Mouse (Mus musculus): ENCODE results near the gene Hcn3. TPM values are rescaled to one million over a fixed set of nuclear protein-coding genes. Genes with fewer than 3 reads are reported as not detected.

Hcn3 gene
- polyA plus RNA-seq, 1 experiment, result 14.5 TPM

- Histone ChIP-seq H3K4me1 (ENCODE audit: control insufficient read depth, insufficient read depth, low read length) (no peaks in the 10 kb centered on the region; the same call in 1 of the 2 replicates), H3K4me3 (ENCODE audit: insufficient read depth, low read length) (peak overlapping the region; percentile 59; the same call in 1 of the 2 replicates), H3K27ac (ENCODE audit: insufficient read depth, low read length) (no peak overlapping the region)
- TF ChIP-seq CTCF (IDR thresholded peaks at IDR 0.05; ENCODE audit: extremely low read depth, insufficient read depth, low read length) (no peak), POLR2A (IDR thresholded peaks at IDR 0.05; ENCODE audit: extremely low read depth, insufficient read depth, low read length) (no peak)
Measured at GRCm38 (mm10) chr3:89182531-89183057, 22.6 kb upstream of the Hcn3 start.

- H3K4me1 ChIP-seq (ENCODE audit: control insufficient read depth, insufficient read depth, low read length), result no peaks in the 10 kb centered on the region; the same call in 1 of the 2 replicates
- no peak overlapping the region for H3K4me3 ChIP-seq (ENCODE audit: insufficient read depth, low read length)
- no peak for TF ChIP-seq POLR2A (IDR thresholded peaks at IDR 0.05; ENCODE audit: extremely low read depth, insufficient read depth, low read length)
- no peak for TF ChIP-seq CTCF (IDR thresholded peaks at IDR 0.05; ENCODE audit: extremely low read depth, insufficient read depth, low read length)
- H3K27ac ChIP-seq (ENCODE audit: insufficient read depth, low read length), result no peak overlapping the region
Measured at GRCm38 (mm10) chr3:89181749-89182500, 21.9 kb upstream of the Hcn3 start.

DNA sequence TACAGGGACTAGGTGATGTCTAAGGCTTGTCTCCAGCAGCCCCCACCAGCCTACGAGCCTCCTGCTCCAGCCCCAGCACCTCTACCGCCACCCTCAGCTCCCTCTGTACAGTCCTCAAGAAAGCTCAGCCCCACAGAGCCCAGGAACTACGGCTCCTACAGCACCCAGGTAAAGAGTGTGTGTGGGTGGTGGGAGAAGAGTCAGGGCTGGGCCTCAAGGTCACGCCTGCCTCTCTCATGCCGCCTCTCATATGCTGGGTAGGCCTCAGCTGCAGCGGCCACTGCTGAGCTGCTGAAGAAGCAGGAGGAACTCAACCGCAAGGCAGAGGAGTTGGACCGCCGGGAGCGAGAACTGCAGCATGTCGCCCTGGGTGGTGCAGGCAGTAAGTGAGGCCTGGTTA lies 19.1 kb upstream of the Hcn3 start:
- no peak overlapping the region for H3K4me3 ChIP-seq (ENCODE audit: insufficient read depth, low read length)
- no peaks in the 10 kb centered on the region; the same call in 1 of the 2 replicates for H3K4me1 ChIP-seq (ENCODE audit: control insufficient read depth, insufficient read depth, low read length)
- no peak overlapping the region for H3K27ac ChIP-seq (ENCODE audit: insufficient read depth, low read length)
- TF ChIP-seq POLR2A (IDR thresholded peaks at IDR 0.05; ENCODE audit: extremely low read depth, insufficient read depth, low read length), result no peak

DNA sequence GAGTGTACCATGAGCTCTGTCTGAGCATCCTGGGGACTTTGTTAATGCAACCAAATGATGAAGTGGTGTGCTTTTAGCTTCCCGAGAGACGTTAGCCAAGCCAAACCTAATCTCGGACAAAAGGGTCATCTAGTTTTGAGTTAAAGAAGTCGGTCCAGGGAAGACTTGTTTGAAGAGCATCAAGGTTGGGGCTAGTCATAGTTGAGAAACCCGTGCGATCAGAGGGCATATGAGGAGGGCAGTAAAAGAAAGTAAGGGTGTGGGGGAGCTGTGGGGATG lies 18.1 kb upstream of the Hcn3 start:
- TF ChIP-seq CTCF (IDR thresholded peaks at IDR 0.05; ENCODE audit: extremely low read depth, insufficient read depth, low read length) (no peak), POLR2A (IDR thresholded peaks at IDR 0.05; ENCODE audit: extremely low read depth, insufficient read depth, low read length) (no peak)
- Histone ChIP-seq H3K4me3 (ENCODE audit: insufficient read depth, low read length) (peak overlapping the region; percentile 74), H3K27ac (ENCODE audit: insufficient read depth, low read length) (no peak overlapping the region)

GRCm38 (mm10) chr3:89177242-89178106 lies 17.5 kb upstream of the Hcn3 start, which contains the start of gene Scamp3:
Gene Scamp3 (plus strand): TSS chr3:89177473.
- peak within 1 kb of the TSS; percentile 74 for H3K4me3 ChIP-seq (ENCODE audit: insufficient read depth, low read length)

More for the DNA sequence above, 18.1 kb upstream of the Hcn3 start:
- no peaks in the 10 kb centered on the region; the same call in 1 of the 2 replicates for H3K4me1 ChIP-seq (ENCODE audit: control insufficient read depth, insufficient read depth, low read length)

DNA sequence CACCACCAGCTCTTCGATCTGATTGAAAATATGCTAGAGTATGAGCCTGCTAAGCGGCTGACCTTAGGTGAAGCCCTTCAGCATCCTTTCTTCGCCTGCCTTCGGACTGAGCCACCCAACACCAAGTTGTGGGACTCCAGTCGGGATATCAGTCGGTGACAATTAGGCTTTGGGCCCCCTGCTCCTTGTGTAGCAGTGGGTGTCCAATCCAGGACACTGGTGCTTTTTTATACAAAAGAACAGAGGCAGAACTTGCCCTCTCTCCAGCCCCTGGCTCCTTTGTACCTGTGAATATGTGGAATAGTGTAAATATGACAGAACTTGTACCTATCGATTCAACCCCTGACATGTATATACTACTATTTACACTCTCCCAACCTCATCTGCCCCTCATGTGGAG lies 16.4 kb upstream of the Hcn3 start:
- no peaks in the 10 kb centered on the region; the same call in 1 of the 2 replicates for H3K4me1 ChIP-seq (ENCODE audit: control insufficient read depth, insufficient read depth, low read length)
- no peak overlapping the region for H3K4me3 ChIP-seq (ENCODE audit: insufficient read depth, low read length)
- no peak overlapping the region for H3K27ac ChIP-seq (ENCODE audit: insufficient read depth, low read length)
- no peak for TF ChIP-seq CTCF (IDR thresholded peaks at IDR 0.05; ENCODE audit: extremely low read depth, insufficient read depth, low read length)
- TF ChIP-seq POLR2A (IDR thresholded peaks at IDR 0.05; ENCODE audit: extremely low read depth, insufficient read depth, low read length), result no peak

More at GRCm38 (mm10) chr3:89177242-89178106, 17.5 kb upstream of the Hcn3 start, which contains the start of gene Scamp3:
- TF ChIP-seq CTCF (IDR thresholded peaks at IDR 0.05; ENCODE audit: extremely low read depth, insufficient read depth, low read length) (no peak), POLR2A (IDR thresholded peaks at IDR 0.05; ENCODE audit: extremely low read depth, insufficient read depth, low read length) (peak; percentile 93)
- Histone ChIP-seq H3K27ac (ENCODE audit: insufficient read depth, low read length) (0 out of 2 replicates have a peak within 1 kb of the TSS, but pooled peaks have one; percentile 21), H3K4me1 (ENCODE audit: control insufficient read depth, insufficient read depth, low read length) (no peaks in the 10 kb centered on the region; the same call in 1 of the 2 replicates)

DNA sequence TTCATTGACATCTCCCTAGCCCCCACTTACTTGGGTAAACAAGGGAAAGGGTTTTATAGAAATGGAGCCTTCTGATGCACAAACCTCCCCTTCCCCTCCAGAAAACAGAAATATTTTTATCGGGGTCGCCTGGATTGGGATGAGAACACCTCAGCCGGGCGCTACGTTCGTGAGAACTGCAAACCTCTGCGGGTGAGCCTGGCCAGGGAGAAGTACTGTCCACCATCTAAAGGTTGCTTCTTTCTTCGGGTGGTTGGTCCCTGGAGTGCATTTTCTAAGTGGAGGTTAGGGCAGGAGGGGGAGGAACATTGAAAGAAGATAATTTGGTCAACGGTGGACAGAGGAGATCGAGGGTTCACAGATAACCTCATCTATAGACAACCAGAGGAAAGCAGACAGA lies 15.5 kb upstream of the Hcn3 start:
- Histone ChIP-seq H3K4me1 (ENCODE audit: control insufficient read depth, insufficient read depth, low read length) (no peaks in the 10 kb centered on the region; the same call in 1 of the 2 replicates), H3K27ac (ENCODE audit: insufficient read depth, low read length) (no peak overlapping the region), H3K4me3 (ENCODE audit: insufficient read depth, low read length) (no peak overlapping the region)
- no peak for TF ChIP-seq CTCF (IDR thresholded peaks at IDR 0.05; ENCODE audit: extremely low read depth, insufficient read depth, low read length)
- no peak for TF ChIP-seq POLR2A (IDR thresholded peaks at IDR 0.05; ENCODE audit: extremely low read depth, insufficient read depth, low read length)

GRCm38 (mm10) chr3:89174844-89175243 lies 14.8 kb upstream of the Hcn3 start:
- H3K27ac ChIP-seq (ENCODE audit: insufficient read depth, low read length), result no peak overlapping the region
- no peaks in the 10 kb centered on the region; the same call in 1 of the 2 replicates for H3K4me1 ChIP-seq (ENCODE audit: control insufficient read depth, insufficient read depth, low read length)
- TF ChIP-seq POLR2A (IDR thresholded peaks at IDR 0.05; ENCODE audit: extremely low read depth, insufficient read depth, low read length) (no peak), CTCF (IDR thresholded peaks at IDR 0.05; ENCODE audit: extremely low read depth, insufficient read depth, low read length) (no peak)
- H3K4me3 ChIP-seq (ENCODE audit: insufficient read depth, low read length), result no peak overlapping the region

GRCm38 (mm10) chr3:89166945-89167344 lies 6.9 kb upstream of the Hcn3 start:
- no peak overlapping the region for H3K27ac ChIP-seq (ENCODE audit: insufficient read depth, low read length)
- H3K4me3 ChIP-seq (ENCODE audit: insufficient read depth, low read length), result no peak overlapping the region
- H3K4me1 ChIP-seq (ENCODE audit: control insufficient read depth, insufficient read depth, low read length), result peaks cover 11% of the 10 kb centered on the region
- TF ChIP-seq POLR2A (IDR thresholded peaks at IDR 0.05; ENCODE audit: extremely low read depth, insufficient read depth, low read length), result no peak
- TF ChIP-seq CTCF (IDR thresholded peaks at IDR 0.05; ENCODE audit: extremely low read depth, insufficient read depth, low read length), result no peak
